Mouse (Mus musculus): ENCODE data around the gene Rps26. TPM values are rescaled to one million over a fixed set of nuclear protein-coding genes. Genes with fewer than 3 reads are reported as not detected.

The Rps26 gene
- 691 and 706 TPM in 2 replicates for polyA plus RNA-seq (2015; fragmentation: Nextera tagmentation; extraction: Ambion mirVana)

GRCm38 (mm10) chr10:128626311-128627310 lies at the start of gene Rps26:
TSS of gene Rps26 (minus strand) at chr10:128626747.

GRCm38 (mm10) chr10:128673763-128674468 lies 47.4 kb upstream of the Rps26 start, which contains the start of gene Suox:
TSS of gene Suox (minus strand) at chr10:128674073.

GRCm38 (mm10) chr10:128645111-128646011 lies 18.8 kb upstream of the Rps26 start, which contains the start of gene Ikzf4:
TSS of gene Ikzf4 (minus strand) at chr10:128645991.

GRCm38 (mm10) chr10:128589464-128590192 lies 36.9 kb downstream of the Rps26 start, which contains the start of gene Erbb3:
TSS of gene Erbb3 (minus strand) at chr10:128589652.

Small RNAs within 50 kb of the gene (microRNA-seq; reads per million reads assigned to microRNA genes)
- gene Mir6917 (ENCODE audit: borderline replicate concordance, insufficient number of aligned reads): not detected

Other genes starting within 250 kb of the Rps26 start
- 6.2 and 9.2 TPM in 2 replicates for gene Ankrd52, start 249.6 kb downstream of the Rps26 start, polyA plus RNA-seq (2015; fragmentation: Nextera tagmentation; extraction: Ambion mirVana)
- gene Slc39a5, start 225.5 kb downstream of the Rps26 start, polyA plus RNA-seq (2015; fragmentation: Nextera tagmentation; extraction: Ambion mirVana): 1.5 and 1.7 TPM in 2 replicates
- gene Nabp2, start 215.3 kb downstream of the Rps26 start, polyA plus RNA-seq (2015; fragmentation: Nextera tagmentation; extraction: Ambion mirVana): 66.1 and 77.6 TPM in 2 replicates
- gene Rnf41, start 215.1 kb downstream of the Rps26 start, polyA plus RNA-seq (2015; fragmentation: Nextera tagmentation; extraction: Ambion mirVana): 28.0 and 29.6 TPM in 2 replicates
- gene Smarcc2, start 167.5 kb downstream of the Rps26 start, polyA plus RNA-seq (2015; fragmentation: Nextera tagmentation; extraction: Ambion mirVana): 49.6 and 55.3 TPM in 2 replicates
- gene Myl6, start 132.6 kb downstream of the Rps26 start, polyA plus RNA-seq (2015; fragmentation: Nextera tagmentation; extraction: Ambion mirVana): 1,391 and 2,048 TPM in 2 replicates
- 1.8 and 4.1 TPM in 2 replicates for gene Myl6b, start 128.1 kb downstream of the Rps26 start, polyA plus RNA-seq (2015; fragmentation: Nextera tagmentation; extraction: Ambion mirVana)
- 18.3 and 25.7 TPM in 2 replicates for gene Esyt1, start 100.9 kb downstream of the Rps26 start, polyA plus RNA-seq (2015; fragmentation: Nextera tagmentation; extraction: Ambion mirVana)
- 10.9 and 12.5 TPM in 2 replicates for gene Zc3h10, start 79.0 kb downstream of the Rps26 start, polyA plus RNA-seq (2015; fragmentation: Nextera tagmentation; extraction: Ambion mirVana)
- gene Rpl41, start 77.4 kb downstream of the Rps26 start, polyA plus RNA-seq (2015; fragmentation: Nextera tagmentation; extraction: Ambion mirVana): 3,668 and 6,742 TPM in 2 replicates
- 61.0 and 89.3 TPM in 2 replicates for gene Pa2g4, start 60.8 kb downstream of the Rps26 start, polyA plus RNA-seq (2015; fragmentation: Nextera tagmentation; extraction: Ambion mirVana)
- 2.7 and 4.1 TPM in 2 replicates for gene Erbb3, start 37.1 kb downstream of the Rps26 start, polyA plus RNA-seq (2015; fragmentation: Nextera tagmentation; extraction: Ambion mirVana)
- gene Ikzf4, start 19.2 kb upstream of the Rps26 start, polyA plus RNA-seq (2015; fragmentation: Nextera tagmentation; extraction: Ambion mirVana): 2.3 and 2.9 TPM in 2 replicates
- gene Suox, start 47.3 kb upstream of the Rps26 start, polyA plus RNA-seq (2015; fragmentation: Nextera tagmentation; extraction: Ambion mirVana): 13.4 and 18.0 TPM in 2 replicates
- gene Rab5b, start 69.5 kb upstream of the Rps26 start, polyA plus RNA-seq (2015; fragmentation: Nextera tagmentation; extraction: Ambion mirVana): 71.5 and 84.4 TPM in 2 replicates
- gene Pmel, start 77.4 kb upstream of the Rps26 start, polyA plus RNA-seq (2015; fragmentation: Nextera tagmentation; extraction: Ambion mirVana): 1.2 and 1.6 TPM in 2 replicates
- gene Cdk2, start 78.3 kb upstream of the Rps26 start, polyA plus RNA-seq (2015; fragmentation: Nextera tagmentation; extraction: Ambion mirVana): 25.1 and 41.0 TPM in 2 replicates
- 5.6 and 7.5 TPM in 2 replicates for gene Dgka, start 118.1 kb upstream of the Rps26 start, polyA plus RNA-seq (2015; fragmentation: Nextera tagmentation; extraction: Ambion mirVana)
- 27.0 and 29.1 TPM in 2 replicates for gene Pym1, start 121.1 kb upstream of the Rps26 start, polyA plus RNA-seq (2015; fragmentation: Nextera tagmentation; extraction: Ambion mirVana)
- 3.0 and 8.9 TPM in 2 replicates for gene Mmp19, start 164.2 kb upstream of the Rps26 start, polyA plus RNA-seq (2015; fragmentation: Nextera tagmentation; extraction: Ambion mirVana)
- gene Dnajc14, start 177.3 kb upstream of the Rps26 start, polyA plus RNA-seq (2015; fragmentation: Nextera tagmentation; extraction: Ambion mirVana): 35.4 and 46.5 TPM in 2 replicates
- 16.8 and 17.0 TPM in 2 replicates for gene Tmem198b, start 177.6 kb upstream of the Rps26 start, polyA plus RNA-seq (2015; fragmentation: Nextera tagmentation; extraction: Ambion mirVana)
- gene Sarnp, start 190.6 kb upstream of the Rps26 start, polyA plus RNA-seq (2015; fragmentation: Nextera tagmentation; extraction: Ambion mirVana): 172 and 217 TPM in 2 replicates
- 71.7 and 80.1 TPM in 2 replicates for gene Ormdl2, start 194.9 kb upstream of the Rps26 start, polyA plus RNA-seq (2015; fragmentation: Nextera tagmentation; extraction: Ambion mirVana)

Data from adrenal gland, postnatal 0 days (tissue).